Mouse (Mus musculus) kidney, postnatal 4 days (tissue): ENCODE data around the gene Cdc42se2.
A peak's percentile ranks its signal among the peaks of the same experiment; 100 is the strongest.

Source experiments
- DNase-seq, 2 experiments: peaks; one replicate each; pipeline ENCODE4 v3.0.0; 2021; ENCODE audit warnings: mixed read lengths in 2 of 2

Gene Cdc42se2

DNA sequence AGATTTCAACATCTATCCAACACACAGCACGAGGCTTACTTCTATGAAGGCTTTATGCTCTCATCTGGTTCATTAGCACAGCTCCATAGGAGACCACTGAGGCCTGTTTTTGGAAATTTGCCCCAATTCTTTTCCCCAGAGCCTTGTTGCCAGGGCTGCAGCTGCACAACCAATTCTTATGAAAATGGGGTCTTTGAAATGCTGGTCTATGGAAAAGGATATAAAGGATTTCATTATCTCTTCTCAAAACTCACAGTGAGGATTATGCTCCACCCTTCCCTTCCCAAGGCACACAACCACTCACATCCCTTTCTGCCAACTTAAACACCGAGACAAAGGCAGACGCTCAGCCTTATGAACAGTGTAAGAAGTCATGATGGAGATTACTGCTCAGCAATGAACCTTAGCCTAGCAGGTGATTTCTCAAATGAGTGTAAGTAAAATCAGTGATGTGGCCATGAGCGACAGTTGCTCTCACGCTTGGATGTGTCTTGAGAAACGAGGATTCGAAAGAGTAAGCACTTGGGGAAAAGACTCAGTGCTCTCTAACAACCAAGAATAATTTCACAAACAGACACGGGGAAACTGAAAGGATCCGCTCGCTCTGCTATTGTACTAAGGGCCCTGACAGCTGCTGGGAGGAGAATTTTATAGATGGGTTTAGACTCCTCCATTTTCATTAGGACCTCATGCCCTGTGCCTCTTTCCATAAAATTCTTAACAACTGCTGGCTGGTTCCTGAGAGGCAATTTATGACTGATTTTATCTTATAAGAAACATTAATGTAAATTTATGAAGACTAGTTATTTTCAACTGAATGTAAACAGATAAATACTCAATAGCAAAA, 33.0 kb downstream of the Cdc42se2 start:
- DNase-seq: no peak

DNA sequence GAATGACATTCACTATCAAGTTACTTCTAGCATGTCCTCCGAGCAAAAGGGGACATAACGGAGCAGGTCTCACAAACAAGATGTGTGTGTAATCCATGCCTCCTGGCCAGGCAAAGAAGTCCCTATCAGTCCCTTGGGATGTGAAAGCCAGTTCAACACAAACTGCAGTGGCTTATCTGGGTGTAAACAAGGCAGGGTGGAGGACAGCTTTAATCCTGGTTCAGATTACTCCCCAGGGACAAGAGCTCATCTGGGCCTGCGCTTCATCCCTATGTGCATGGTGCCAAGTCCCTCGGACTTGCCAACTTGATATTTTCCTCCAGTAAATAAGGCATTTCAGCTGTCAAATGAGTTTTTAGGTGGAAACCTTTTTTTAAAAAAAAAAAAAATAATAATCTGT, 36.0 kb downstream of the Cdc42se2 start:
- no peak for DNase-seq

DNA sequence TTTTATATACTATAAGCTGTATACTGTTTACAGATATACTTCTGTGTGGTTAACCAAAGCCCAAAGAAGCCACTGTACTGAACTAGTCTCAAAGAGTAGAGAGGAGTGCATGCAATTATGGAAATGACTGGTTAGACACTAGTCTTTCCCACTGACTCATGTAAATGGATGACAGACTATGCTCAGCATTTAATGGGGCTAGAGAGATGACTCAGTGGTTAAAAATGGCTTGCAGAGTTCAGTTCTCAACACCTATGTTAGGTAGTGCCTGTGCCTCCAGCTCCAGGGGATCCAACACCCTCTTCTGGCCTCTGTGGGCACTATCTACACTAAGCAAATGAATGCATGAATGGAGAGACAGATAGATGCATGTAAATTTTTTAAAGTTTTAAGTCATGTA, 38.6 kb downstream of the Cdc42se2 start:
- DNase-seq: no peak

DNA sequence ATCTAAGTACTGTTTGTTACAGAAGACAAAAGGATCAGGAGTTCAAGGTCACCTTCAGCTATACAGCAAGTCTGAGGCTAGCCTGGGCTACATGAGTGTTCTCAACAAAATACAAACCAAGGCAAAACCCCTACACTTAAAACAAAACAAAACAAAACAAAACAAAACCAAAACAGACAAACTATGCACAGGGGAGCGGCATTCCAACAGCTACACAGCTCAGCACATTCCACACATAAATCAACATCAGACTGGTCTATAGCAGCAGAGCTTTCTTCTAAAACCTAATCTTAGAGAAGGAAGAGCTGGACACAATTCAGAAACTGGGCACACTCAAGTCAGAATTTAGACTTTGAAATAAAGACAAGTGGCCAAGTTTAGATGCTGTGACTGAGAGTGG, 43.2 kb downstream of the Cdc42se2 start:
- no peak for DNase-seq

DNA sequence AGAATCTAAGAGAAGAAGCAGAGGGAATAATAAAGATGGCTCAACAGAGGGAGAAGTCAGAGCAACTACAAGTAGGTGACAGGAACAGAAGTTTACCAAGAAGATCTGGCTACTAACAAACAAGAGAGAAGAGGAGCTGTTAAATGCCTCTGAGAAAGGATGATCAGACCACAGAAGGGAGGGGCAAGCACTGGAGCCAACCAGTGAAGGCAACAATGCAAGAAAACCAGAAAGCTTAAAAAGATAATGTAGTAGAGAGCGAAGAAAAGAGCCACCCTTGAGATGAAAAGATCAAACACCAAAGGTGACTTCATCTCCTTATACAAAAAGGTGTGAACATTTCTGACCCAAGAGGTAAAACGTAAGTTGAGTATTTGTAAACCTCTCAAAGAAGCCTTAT, 46.1 kb downstream of the Cdc42se2 start:
- DNase-seq: no peak

DNA sequence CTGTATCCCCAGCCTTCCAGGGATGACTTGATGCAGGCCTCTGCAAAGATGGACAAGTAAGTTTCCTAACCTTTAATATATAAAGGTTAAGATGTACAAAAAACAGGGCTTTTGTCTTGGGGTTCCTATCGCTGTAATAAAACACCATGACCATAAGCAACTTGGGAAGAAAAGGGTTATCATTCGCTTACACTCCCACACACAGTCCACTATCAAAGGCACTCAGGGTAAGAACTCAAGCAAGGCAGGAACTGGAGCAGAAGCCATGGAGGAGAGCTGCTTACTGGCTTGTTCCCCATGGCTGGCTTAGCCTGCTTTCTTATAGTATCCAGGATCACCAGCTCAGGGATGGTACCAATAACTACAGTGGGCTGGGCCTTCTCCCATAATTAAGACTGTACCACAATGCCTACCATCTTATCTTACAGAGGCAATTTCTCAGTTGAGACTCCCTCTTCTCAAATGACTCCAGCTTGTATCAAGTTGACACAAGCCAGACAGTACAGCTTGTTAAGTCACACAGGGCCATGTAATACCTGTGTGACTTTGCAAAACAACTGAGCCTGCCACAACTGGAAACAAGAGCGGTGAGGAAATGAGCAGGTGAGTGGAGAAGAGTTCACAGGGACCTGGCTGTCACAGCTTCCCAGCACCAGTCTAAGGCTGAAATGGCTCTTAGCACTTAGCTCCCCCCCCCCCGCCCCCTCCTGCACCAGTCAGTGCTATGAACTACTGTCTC, 48.3 kb downstream of the Cdc42se2 start:
- DNase-seq: no peak

DNA sequence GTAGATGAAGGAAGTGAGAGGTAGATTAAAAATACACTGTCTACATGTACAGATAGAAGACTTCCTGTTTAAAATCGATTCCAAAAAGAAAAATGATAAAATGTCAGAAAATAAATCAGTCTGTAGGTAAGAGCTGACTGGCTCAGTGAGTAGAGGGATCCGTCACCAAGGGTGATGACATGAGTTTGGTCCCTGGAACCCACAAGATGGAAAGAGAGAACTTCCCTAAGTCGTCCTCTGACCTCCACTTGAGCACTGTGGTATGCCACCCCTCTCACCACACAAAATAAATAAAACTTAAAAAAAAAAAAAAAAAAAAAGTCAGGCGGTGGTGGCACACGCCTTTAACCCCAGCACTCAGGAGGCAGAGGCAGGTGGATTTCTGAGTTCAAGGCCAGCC, 50.6 kb downstream of the Cdc42se2 start:
- DNase-seq: no peak

DNA sequence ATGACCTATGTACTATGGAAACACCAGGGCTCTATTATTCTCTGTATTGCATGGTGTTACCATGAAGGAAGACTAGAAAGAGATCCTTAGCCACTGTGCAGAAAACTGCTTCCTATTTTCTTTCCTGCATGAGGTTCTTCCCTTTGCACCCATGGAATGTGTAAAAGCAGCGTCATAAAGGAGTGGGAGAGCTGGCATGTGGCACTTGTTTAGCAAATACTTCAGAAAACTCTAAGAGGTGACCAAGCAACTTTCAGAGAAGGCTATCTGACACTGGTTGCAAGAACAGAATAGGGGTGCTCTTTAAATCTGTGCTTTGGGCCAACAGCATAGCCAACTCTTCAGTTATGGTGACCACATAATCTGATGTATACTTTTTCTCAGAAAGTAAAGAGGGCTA, 52.4 kb downstream of the Cdc42se2 start:
- no peak for DNase-seq

DNA sequence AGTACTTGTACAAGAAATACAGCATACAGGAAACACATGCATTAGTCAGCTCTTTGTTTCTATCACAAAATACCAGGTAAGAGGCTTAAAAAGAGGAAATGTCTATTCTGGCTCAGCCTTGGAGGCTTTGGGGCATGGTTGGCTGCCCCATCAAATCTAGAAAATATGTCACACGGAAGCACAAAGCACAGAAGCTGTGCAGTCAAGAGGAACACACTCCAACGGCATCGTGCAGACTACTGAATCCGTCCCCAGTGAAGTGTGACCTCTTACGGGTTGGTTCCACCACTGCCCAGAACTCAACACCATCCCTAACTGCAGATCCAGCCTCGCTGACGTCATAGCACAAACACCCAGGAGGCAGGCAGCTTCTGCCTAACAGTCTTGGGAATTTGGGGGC, 53.9 kb downstream of the Cdc42se2 start:
- DNase-seq: peak in 1 of 2 experiments; percentile 22

DNA sequence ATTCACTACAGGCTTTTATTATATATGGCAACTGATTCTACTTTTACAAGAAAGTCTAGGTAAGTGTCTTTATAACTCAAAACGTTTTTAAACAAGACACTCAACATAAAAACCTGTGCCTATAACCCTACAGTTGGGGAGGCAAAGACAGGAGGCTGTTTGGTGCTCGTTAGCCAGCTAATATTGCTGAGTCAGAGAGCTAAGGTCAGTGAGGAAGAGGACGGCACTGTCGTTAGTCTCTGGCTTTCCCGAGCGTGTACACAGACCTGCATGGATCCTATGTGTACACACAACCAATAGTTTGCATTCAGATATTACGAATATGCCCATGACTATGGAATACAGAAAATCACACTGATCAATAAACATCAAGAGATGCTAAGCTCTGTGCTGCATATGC, 56.1 kb downstream of the Cdc42se2 start:
- DNase-seq: no peak

DNA sequence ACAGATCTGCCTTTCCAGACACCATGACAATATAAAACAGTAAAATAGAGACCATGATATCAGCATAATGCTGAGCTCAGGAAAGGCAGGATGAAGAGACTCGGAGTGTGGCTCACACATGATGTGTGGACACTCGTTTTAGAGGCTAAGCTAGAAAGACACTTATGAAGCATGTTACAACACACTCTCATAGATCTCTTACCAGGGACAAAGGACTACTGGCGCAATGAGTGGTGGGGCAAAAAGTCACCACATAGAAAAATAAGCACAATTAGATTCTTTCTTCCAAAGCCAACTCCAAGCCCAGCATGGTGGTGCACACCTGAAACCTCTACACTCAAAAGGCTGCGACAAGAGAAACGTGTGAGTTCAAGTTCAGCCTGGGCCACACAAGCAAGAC, 56.5 kb downstream of the Cdc42se2 start:
- no peak for DNase-seq

DNA sequence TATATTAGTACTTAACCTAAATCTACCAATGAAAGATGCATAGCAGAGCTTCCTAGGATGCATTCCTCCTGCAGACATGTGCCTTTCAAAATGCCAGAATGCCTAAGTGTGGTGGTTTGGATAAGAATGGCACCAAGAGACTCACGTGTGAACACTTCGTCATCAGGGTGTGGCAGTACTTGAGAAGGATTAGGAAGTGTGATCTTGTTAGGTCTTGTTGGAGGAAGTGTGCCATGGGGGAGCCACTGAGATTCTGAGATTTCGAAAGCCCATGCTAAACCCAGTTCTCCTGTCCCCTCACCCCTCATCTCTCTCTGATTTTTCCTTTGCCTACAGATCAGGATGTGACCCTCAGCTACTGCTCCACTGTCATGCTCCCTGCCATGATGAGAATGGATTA, 58.2 kb downstream of the Cdc42se2 start:
- DNase-seq: no peak

DNA sequence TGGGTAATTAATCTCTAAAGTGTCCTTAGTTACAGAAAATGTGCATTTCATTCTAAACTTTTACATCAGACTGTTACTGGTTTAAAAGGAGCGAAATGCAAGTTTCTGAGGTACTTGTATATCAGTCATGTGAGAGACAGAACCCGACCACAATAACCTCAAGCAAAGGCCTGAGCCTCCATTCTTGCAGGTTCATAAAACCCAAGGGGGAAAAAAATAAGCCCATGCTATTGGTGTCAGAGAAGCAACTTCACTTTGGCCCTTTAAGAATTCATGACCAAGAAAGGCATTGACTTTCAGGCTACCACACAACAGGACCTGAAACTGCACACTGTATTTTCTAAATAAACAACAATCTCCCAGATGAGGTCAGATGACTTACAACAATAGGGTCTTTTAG, 59.1 kb downstream of the Cdc42se2 start:
- no peak for DNase-seq

DNA sequence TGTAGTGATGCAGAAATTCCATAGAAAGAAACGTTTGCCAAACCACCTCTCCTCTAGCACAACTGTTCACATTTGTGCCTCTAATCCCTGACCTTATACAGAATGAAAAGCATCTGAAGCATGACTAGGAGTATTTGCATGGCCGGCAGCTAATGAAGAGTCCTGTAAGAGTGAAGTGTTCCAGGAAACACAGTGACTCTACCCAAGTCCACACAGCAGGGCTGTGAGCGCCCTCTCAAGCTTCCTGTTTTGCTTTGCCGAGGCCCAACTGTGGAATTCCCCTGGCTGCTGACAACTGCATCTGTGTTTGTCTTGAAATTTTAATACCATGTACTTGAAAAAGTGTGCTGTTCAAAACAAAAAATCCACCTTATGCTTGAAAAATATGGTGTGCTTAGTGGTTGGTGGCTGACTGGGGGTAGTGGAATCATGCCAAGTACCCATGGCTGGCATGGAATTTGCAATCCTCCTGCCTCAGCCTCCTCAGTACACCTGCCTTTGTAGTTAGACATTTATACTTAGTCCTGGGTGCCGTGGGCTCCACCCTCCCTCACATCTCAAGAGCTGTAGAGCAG, 60.1 kb downstream of the Cdc42se2 start:
- DNase-seq: peak; percentile 18 to 38

DNA sequence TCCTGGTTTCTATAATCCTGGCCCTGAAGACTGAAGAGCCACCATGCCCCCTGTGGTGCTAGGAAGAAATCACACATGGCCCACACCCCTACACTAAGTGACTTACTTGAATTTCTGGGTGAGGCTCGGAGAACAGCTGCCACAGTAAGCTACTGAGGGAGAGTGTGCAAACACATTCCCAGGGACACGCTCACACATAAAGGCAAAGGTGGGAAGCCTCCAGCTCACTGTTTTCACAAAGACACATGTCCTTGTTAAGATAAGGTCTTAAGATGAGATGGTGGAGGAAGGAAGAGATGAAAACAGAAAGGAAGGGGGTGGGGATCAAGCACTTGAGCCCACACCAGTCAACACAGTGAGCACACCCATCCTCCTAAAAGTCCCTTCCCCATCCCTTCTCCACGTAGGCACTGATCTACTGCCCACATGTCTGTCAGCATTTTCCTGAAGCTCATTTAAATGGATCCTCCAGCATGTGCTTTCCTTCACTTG, 60.9 kb downstream of the Cdc42se2 start:
- DNase-seq: no peak

DNA sequence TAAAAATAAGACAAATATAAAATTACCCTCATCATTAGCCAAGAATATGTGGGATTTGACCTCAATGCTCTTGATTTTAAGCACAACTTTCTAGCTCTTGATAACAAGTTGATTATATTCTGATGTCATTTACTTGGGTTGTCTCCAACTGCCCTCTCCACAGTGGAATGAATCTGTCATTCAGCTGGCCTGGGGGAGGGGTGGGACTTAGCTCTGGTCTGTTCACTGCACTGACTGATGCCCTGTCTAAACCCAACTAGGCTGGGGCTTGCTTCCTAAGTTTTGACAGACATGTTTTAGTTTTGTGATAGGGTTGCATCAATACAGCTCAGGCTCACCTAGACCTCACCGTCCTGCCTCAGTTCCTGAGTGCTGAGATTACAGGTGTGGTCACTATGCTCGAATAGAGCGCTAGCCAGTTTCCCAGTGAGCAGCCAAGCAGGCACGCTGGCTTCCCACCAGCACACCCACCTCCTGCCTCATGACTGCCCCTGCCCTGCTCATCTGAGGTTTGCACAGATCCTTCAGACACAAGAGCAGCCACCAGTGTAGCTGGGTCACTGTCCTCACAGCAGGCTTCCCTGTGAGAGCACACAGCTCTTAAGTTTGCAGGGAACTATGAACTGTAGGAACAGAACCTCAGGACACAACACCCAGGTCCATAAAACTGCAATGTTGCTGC, 63.0 kb downstream of the Cdc42se2 start:
- peak; percentile 32 to 63 for DNase-seq

DNA sequence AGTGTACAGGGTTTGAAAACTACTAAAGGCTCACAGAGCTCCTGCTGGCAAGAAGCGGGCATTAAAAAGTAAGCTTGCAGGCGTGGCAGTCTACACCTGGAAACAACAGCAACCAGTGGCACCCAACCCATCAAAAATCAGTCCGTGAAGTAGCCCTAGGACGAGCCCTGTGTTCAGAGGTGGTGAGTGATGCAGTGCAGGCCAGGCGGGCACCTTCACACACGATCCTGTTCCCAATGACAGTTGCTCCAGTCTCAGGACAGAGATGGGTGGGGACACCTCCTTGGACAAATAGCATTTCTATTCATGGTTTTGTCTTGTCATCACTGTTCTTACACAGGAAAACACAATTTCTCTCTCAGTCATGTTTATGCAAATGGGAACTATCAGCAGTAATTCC, 65.4 kb downstream of the Cdc42se2 start:
- DNase-seq: no peak

DNA sequence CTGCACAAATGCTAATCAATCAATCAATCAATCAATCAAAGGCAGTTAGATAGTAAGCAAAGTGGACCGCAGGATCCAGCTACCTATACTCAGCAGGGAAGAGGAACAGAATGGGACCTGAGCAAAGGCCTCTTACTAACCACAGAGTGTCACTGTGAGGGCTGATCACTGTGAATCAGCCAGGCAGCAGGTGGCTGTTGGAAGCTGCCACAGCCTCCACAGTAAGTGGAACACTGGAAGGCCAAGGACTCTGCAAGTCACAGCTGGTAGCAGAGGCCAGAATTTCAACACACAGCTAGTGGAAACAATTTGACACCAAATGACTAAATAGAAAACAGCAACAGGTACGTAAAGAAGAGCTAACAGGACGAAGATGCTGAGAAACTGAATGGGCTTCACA, 68.9 kb downstream of the Cdc42se2 start:
- DNase-seq: no peak

DNA sequence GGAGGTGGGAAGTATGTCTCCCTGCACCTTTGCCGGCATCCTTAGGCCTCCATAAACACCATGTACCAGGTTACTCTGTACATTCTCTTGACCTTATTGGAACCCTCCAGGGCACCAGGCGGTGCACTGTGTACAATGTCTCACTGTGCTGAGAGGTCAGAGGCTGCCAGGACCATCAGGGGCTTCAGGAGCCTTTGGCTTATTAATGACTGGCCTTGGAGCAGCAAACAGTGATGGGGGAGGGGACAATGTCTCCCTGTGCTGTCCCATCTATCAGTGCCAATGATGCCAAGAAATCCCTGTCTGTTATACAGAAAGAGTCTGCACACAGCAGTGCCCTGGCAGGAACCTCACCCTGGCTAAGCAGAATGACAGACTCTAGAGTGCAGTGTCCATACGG, 69.6 kb downstream of the Cdc42se2 start:
- no peak for DNase-seq

DNA sequence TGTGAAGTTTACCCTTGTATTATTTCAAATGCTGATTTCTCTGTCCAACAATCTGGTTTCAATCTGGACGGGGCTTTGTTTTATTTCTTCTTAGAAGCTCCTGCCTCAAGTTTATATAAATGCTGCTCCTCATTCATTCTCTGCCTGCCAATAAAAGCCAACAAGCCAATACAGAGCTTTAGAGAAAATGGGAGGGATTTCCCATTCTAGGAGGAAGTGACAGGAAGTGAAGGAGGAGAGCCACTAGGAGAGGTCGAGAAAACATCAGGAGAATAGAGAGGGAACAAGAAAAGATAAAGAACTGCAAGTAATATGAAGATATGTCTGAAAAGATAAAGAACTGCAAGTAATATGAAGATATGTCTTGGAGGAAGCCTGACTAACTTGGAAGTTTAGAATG, 74.6 kb downstream of the Cdc42se2 start:
- DNase-seq: no peak

DNA sequence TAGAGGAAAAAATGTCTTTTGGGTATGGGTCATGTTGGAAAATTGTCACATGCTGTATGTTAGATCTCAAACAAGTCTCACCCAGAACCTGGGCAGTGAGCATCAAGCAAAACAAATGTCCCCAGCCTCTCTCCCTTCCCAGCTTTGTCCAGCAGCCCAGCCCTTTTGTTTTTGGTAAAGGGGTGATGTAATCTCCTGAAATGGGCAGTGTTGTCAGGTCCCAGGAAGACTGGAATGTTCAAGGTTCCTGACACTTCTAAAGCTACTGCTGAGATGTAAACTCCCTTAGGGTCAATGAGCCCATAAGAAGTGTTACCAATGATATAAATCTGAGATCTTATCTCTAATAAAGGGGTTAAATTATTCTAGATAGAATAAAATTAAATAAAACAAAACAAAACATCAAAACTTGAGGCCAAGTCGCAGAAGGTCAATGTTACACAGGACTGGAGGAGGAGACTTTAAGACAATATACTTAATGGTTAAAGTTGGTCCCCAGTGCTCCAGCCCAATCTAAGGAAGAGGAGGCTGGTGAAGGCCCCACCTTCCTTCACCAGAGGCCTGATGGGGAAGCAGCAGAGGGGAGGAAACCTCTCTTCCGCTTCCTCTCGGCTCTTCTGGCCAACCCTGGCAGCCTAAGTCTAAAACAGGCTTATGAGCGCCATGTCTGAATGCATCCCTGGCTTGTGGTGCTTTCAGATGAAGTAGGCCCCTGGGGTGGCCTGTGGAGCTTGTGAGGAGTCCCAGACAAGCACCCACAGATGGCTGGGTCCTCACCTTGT, 76.8 kb downstream of the Cdc42se2 start:
- DNase-seq: no peak

DNA sequence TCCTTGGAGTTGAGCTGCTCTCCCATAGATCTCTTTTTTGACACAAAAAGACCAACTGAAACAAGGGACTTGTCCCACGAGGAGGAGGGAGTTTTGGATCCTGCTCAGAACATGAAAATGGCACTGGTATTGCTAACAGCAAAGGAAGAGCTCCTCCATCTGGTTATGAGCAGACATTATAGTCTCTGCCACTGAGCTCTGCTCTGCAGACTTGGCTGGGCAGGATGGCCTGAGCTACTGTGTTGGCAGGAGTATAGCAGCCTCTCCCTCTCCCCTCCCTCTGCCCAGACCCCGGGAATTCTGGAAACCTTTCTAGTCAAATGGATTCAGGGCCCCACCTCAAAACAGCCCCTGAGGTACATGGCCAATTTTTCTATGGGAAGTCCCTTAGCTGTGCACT, 77.8 kb downstream of the Cdc42se2 start:
- no peak for DNase-seq
